Mouse (Mus musculus) forebrain, embryonic 11.5 days (tissue): Measurements from ENCODE around the gene 4933427D14Rik. TPM values are rescaled to one million over a fixed set of nuclear protein-coding genes. Genes with fewer than 3 reads are reported as not detected.
A peak's percentile ranks its signal among the peaks of the same experiment; 100 is the strongest.

Experiments used
- ATAC-seq: fragments of 200-750 bp; cut with Nextera tagmentation; replicated peaks from 2 replicates; pipeline ENCODE4 v1.8.0; 2017; ENCODE audit warnings: moderate TSS enrichment; ENCODE audit not compliant: low FRiP score
- DNase-seq: peaks from one replicate; pipeline ENCODE4 v3.0.0-alpha.2; 2017; ENCODE audit warnings: low spot score
- H3K27ac ChIP-seq: fragments of 300-500 bp; sonication (generic); 2 replicates; pipeline ENCODE4 v1.5.1; 2014; ENCODE audit warnings: low read depth, low read length
- H3K27me3 ChIP-seq: fragments of 300-500 bp; sonication (generic); 2 replicates; pipeline ENCODE4 v1.6.1; 2014; ENCODE audit warnings: mild to moderate bottlenecking, low read length, mixed read lengths; ENCODE audit not compliant: control insufficient read depth, insufficient read depth
- H3K36me3 ChIP-seq: fragments of 300-500 bp; sonication (generic); 2 replicates; pipeline ENCODE4 v1.6.1; 2014; ENCODE audit warnings: mild to moderate bottlenecking, low read length, moderate library complexity, mixed read lengths; ENCODE audit not compliant: control insufficient read depth, insufficient read depth
- H3K4me1 ChIP-seq: fragments of 300-500 bp; sonication (generic); replicated peaks from 2 replicates; pipeline ENCODE4 v1.6.1; 2014; ENCODE audit warnings: low read length, mixed read lengths; ENCODE audit not compliant: control insufficient read depth, insufficient read depth
- H3K4me2 ChIP-seq: fragments of 300-500 bp; sonication (generic); 2 replicates; pipeline ENCODE4 v1.6.1; 2014; ENCODE audit warnings: low read depth, mild to moderate bottlenecking, low read length, moderate library complexity, mixed read lengths; ENCODE audit not compliant: severe bottlenecking
- H3K4me3 ChIP-seq: fragments of 300-500 bp; sonication (generic); 2 replicates; pipeline ENCODE4 v1.5.1; 2014; ENCODE audit warnings: low read depth, low read length
- H3K9ac ChIP-seq: fragments of 300-500 bp; sonication (generic); 2 replicates; pipeline ENCODE4 v1.6.1; 2014; ENCODE audit warnings: low read length
- H3K9me3 ChIP-seq: fragments of 300-500 bp; sonication (generic); 2 replicates; pipeline ENCODE4 v1.6.1; 2016; ENCODE audit warnings: low read length, mixed read lengths; ENCODE audit not compliant: control insufficient read depth
- WGBS: fragments of 180-500 bp; shearing (Covaris S2); extraction: QIAGEN DNeasy Blood & Tissue Kit; methylation state at CpG from one replicate; pipeline ENCODE4 v1.1.7; 2014; 5-methylcytosine and 5-hydroxymethylcytosine counted together
- polyA plus RNA-seq: library from polyadenylated mRNA; unstranded; fragments of >200 nt; fragmentation: Nextera tagmentation; extraction: Ambion mirVana; gene quantifications from 2 replicates; pipeline ENCODE4 v1.2.1, GENCODE M21; 2014

4933427D14Rik gene
- polyA plus RNA-seq, 1 experiment from 2014 or later = 19.2 TPM

GRCm38 (mm10) chr11:72228513-72228912 lies 21.3 kb upstream of the 4933427D14Rik start:
- no peaks in the 10 kb centered on the region for H3K9me3 ChIP-seq
- ATAC-seq (no peak), DNase-seq (peak; percentile 45)
- H3K4me1 ChIP-seq = 0 out of 2 replicates have a peak, but pooled peaks cover 2% of the 10 kb centered on the region
- H3K27me3 ChIP-seq = no peaks in the 10 kb centered on the region
- H3K4me3 ChIP-seq = no peak overlapping the region
- no peak overlapping the region for H3K27ac ChIP-seq
- 85% methylated on average over 4 of the region's 4 CpGs for WGBS
- no peak overlapping the region for H3K4me2 ChIP-seq
- no peaks in the 10 kb centered on the region for H3K36me3 ChIP-seq
- H3K9ac ChIP-seq = no peak overlapping the region

GRCm38 (mm10) chr11:72226901-72227300 lies 19.6 kb upstream of the 4933427D14Rik start:
- WGBS = 91% methylated on average over 6 of the region's 6 CpGs
- no peak overlapping the region for H3K27ac ChIP-seq
- DNase-seq (no peak), ATAC-seq (no peak)
- no peak overlapping the region for H3K4me3 ChIP-seq
- H3K4me1 ChIP-seq = 0 out of 2 replicates have a peak, but pooled peaks cover 2% of the 10 kb centered on the region
- H3K9me3 ChIP-seq = no peaks in the 10 kb centered on the region
- no peak overlapping the region for H3K4me2 ChIP-seq
- no peak overlapping the region for H3K9ac ChIP-seq
- H3K36me3 ChIP-seq = no peaks in the 10 kb centered on the region
- no peaks in the 10 kb centered on the region for H3K27me3 ChIP-seq

- H3K4me2 ChIP-seq = no peak overlapping the region
- H3K9me3 ChIP-seq = no peaks in the 10 kb centered on the region
- no peak overlapping the region for H3K4me3 ChIP-seq
- DNase-seq = peak; percentile 48
- H3K9ac ChIP-seq = no peak overlapping the region
- H3K27me3 ChIP-seq = no peaks in the 10 kb centered on the region
- 53% methylated on average over 10 of the region's 10 CpGs for WGBS
- no peak for ATAC-seq
- 0 out of 2 replicates have a peak, but pooled peaks cover 2% of the 10 kb centered on the region for H3K4me1 ChIP-seq
- no peaks in the 10 kb centered on the region for H3K36me3 ChIP-seq
- no peak overlapping the region for H3K27ac ChIP-seq
These were observed 18.9 kb upstream of the 4933427D14Rik start for GRCm38 (mm10) chr11:72226020-72226791.

- no peak for ATAC-seq
- WGBS = 23% methylated on average over 5 of the region's 5 CpGs
- Histone ChIP-seq H3K4me2 (no peak overlapping the region), H3K9ac (no peak overlapping the region), H3K9me3 (no peaks in the 10 kb centered on the region), H3K4me1 (0 out of 2 replicates have a peak, but pooled peaks cover 2% of the 10 kb centered on the region), H3K27me3 (no peaks in the 10 kb centered on the region), H3K4me3 (no peak overlapping the region), H3K27ac (no peak overlapping the region), H3K36me3 (no peaks in the 10 kb centered on the region)
- peak; percentile 85 for DNase-seq
These were observed 17.6 kb upstream of the 4933427D14Rik start for GRCm38 (mm10) chr11:72224865-72225264.

- Histone ChIP-seq H3K9ac (no peak overlapping the region), H3K36me3 (no peaks in the 10 kb centered on the region), H3K4me3 (no peak overlapping the region), H3K27me3 (no peaks in the 10 kb centered on the region), H3K9me3 (no peaks in the 10 kb centered on the region), H3K4me1 (0 out of 2 replicates have a peak, but pooled peaks cover 2% of the 10 kb centered on the region), H3K4me2 (no peak overlapping the region), H3K27ac (no peak overlapping the region)
- DNase-seq (no peak), ATAC-seq (no peak)
- 78% methylated on average over 4 of the region's 4 CpGs for WGBS
These were observed 16.2 kb upstream of the 4933427D14Rik start for GRCm38 (mm10) chr11:72223414-72223813.

- H3K27me3 ChIP-seq = no peaks in the 10 kb centered on the region
- 19% methylated on average over 6 of the region's 6 CpGs for WGBS
These were observed 14.0 kb upstream of the 4933427D14Rik start for GRCm38 (mm10) chr11:72221278-72221677.

GRCm38 (mm10) chr11:72217116-72217515 lies 9.9 kb upstream of the 4933427D14Rik start:
- Histone ChIP-seq H3K36me3 (peaks cover 2% of the 10 kb centered on the region; the same call in 1 of the 2 replicates), H3K4me2 (no peak overlapping the region), H3K27ac (no peak overlapping the region), H3K4me3 (no peak overlapping the region), H3K4me1 (no peaks in the 10 kb centered on the region; the same call in 1 of the 2 replicates), H3K9ac (no peak overlapping the region), H3K27me3 (no peaks in the 10 kb centered on the region), H3K9me3 (no peaks in the 10 kb centered on the region)
- ATAC-seq (no peak), DNase-seq (no peak)
- 92% methylated on average over 5 of the region's 5 CpGs for WGBS

More at GRCm38 (mm10) chr11:72221278-72221677, 14.0 kb upstream of the 4933427D14Rik start:
- no peaks in the 10 kb centered on the region for H3K9me3 ChIP-seq
- no peak overlapping the region for H3K27ac ChIP-seq
- ATAC-seq (no peak), DNase-seq (peak; percentile 81)
- H3K4me1 ChIP-seq = no peaks in the 10 kb centered on the region
- no peak overlapping the region for H3K4me3 ChIP-seq
- H3K36me3 ChIP-seq = no peaks in the 10 kb centered on the region
- H3K4me2 ChIP-seq = no peak overlapping the region
- H3K9ac ChIP-seq = no peak overlapping the region

GRCm38 (mm10) chr11:72215410-72215797 lies 8.1 kb upstream of the 4933427D14Rik start, which contains the start of gene Med31:
Gene Med31 (minus strand): TSS chr11:72215592.
- ATAC-seq (peak; percentile 65), DNase-seq (no peak)
- Histone ChIP-seq H3K4me1 (no peaks in the 10 kb centered on the region; the same call in 1 of the 2 replicates), H3K4me3 (peak within 1 kb of the TSS; percentile 85), H3K27ac (0 out of 2 replicates have a peak within 1 kb of the TSS, but pooled peaks have one; percentile 37), H3K9ac (peak within 1 kb of the TSS; percentile 76), H3K36me3 (peaks cover 5% of the 10 kb centered on the region; the same call in 1 of the 2 replicates), H3K27me3 (no peaks in the 10 kb centered on the region), H3K9me3 (no peaks in the 10 kb centered on the region), H3K4me2 (peak within 1 kb of the TSS; percentile 97)
- 6% methylated on average over 29 of the region's 29 CpGs for WGBS
